Mouse (Mus musculus): ENCODE measurements at regions not wholly inside any gene's neighbourhood (a gene's known extent, or its start where the extent isn't known, plus 50 kb on each side); places are given as distances from the start of the nearest gene placed in this dataset.

GRCm38 (mm10) chr15:85634322-85635141, 52.3 kb upstream of the Wnt7b start:
- DNase-seq (ENCODE audit: low spot score in 2 of 2), result peak; percentile 100

GRCm38 (mm10) chr15:85635425-85635824, 53.2 kb upstream of the Wnt7b start:
- no peak for DNase-seq (ENCODE audit: low spot score in 2 of 2)

- no peak for DNase-seq (ENCODE audit: low spot score in 2 of 2)
Observed at GRCm38 (mm10) chr15:85639566-85639965, 57.3 kb upstream of the Wnt7b start.

- DNase-seq (ENCODE audit: low spot score in 2 of 2), result no peak
Observed at GRCm38 (mm10) chr15:85641120-85642080, 59.1 kb upstream of the Wnt7b start.

- DNase-seq (ENCODE audit: low spot score in 2 of 2), result no peak
Observed at GRCm38 (mm10) chr15:85645396-85645795, 63.1 kb upstream of the Wnt7b start.

- peak in 1 of 2 experiments; percentile 30 for DNase-seq (ENCODE audit: low spot score in 2 of 2)
Observed at GRCm38 (mm10) chr15:85645971-85646638, 63.8 kb upstream of the Wnt7b start.

- DNase-seq (ENCODE audit: low spot score in 2 of 2), result no peak
Observed at GRCm38 (mm10) chr15:85646639-85647277, 64.5 kb upstream of the Wnt7b start.

- no peak for DNase-seq (ENCODE audit: low spot score in 2 of 2)
Observed at GRCm38 (mm10) chr15:85647593-85647992, 65.3 kb upstream of the Wnt7b start.

- no peak for DNase-seq (ENCODE audit: low spot score in 2 of 2)
Observed at GRCm38 (mm10) chr15:85650241-85650640, 68.0 kb upstream of the Wnt7b start.

GRCm38 (mm10) chr15:85651718-85652420, 69.6 kb upstream of the Wnt7b start:
- DNase-seq (ENCODE audit: low spot score in 2 of 2), result no peak

- no peak for DNase-seq (ENCODE audit: low spot score in 2 of 2)
Observed at GRCm38 (mm10) chr15:85652431-85652830, 70.2 kb upstream of the Wnt7b start.

- DNase-seq (ENCODE audit: low spot score in 2 of 2), result no peak
Observed at GRCm38 (mm10) chr15:85652871-85653337, 70.6 kb upstream of the Wnt7b start.

GRCm38 (mm10) chr15:85653421-85654401, 71.4 kb upstream of the Wnt7b start:
- DNase-seq (ENCODE audit: low spot score in 2 of 2), result peak; percentile 66 to 68

GRCm38 (mm10) chr15:85654791-85655190, 72.5 kb upstream of the Wnt7b start:
- DNase-seq (ENCODE audit: low spot score in 2 of 2), result no peak

GRCm38 (mm10) chr15:85655751-85656167, 73.5 kb upstream of the Wnt7b start:
- DNase-seq (ENCODE audit: low spot score in 2 of 2), result no peak

GRCm38 (mm10) chr15:85656852-85657251, 74.6 kb upstream of the Wnt7b start:
- DNase-seq (ENCODE audit: low spot score in 2 of 2), result no peak

- DNase-seq (ENCODE audit: low spot score in 2 of 2), result peak in 1 of 2 experiments; percentile 39
Observed at GRCm38 (mm10) chr15:85657441-85657989, 75.2 kb upstream of the Wnt7b start.

GRCm38 (mm10) chr15:85658101-85658885, 76.0 kb upstream of the Wnt7b start:
- no peak for DNase-seq (ENCODE audit: low spot score in 2 of 2)
